ENCODE assay signal across 26 mouse cellular contexts in the genomic region with DNA sequence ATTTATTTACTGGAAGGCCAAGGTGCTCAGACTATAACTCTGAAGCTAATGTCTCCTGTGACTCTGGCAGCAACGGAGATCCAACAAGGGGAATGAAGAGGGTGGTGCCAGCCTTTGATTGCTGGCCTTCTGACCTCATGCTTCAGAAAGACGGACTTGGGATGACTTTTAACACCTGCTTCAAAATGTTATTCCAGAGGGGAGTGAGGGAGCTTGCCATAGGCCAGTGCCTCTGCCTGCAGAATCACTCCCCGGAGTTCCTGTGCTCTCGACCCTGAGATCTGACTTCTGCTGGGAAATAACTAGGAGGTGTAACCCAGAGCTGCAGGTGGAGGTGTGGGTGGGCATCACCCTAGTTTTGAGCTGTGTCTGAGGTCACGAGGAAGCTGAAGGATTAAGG.
DNase-seq lines count a peak whose midpoint lies in the region; ATAC-seq and TF ChIP-seq lines count a peak whose summit lies in the region.
"Had no signal": no experiment of that assay in that cellular context is flagged by ENCODE, and none has a peak within 500 bp of the region (broad histone marks: within the 10 kb centered on the region; RNA-seq: fewer than 3 reads in every experiment).

No protein-coding gene starts in this region.

- peak; percentile 87 for ATAC-seq in kidney, embryonic 14.5 days (ENCODE audit: low FRiP score, low TSS enrichment)
- peak; percentile 78 for ATAC-seq in kidney, postnatal 0 days (replicated peaks; ENCODE audit: low FRiP score, low read depth)
- no peak for ATAC-seq in lung, embryonic 15.5 days (ENCODE audit: borderline replicate concordance, extremely low read depth, low FRiP score, low TSS enrichment)
- no peak for ATAC-seq in stomach, embryonic 16.5 days (ENCODE audit: insufficient read depth, low FRiP score)
- ATAC-seq: forebrain, embryonic 13.5 days; forebrain, embryonic 16.5 days; Patski had no signal

- no peak for DNase-seq in kidney, adult 2 months
- DNase-seq in kidney, postnatal 0 days (ENCODE audit: low spot score) = peak; percentile 75
- DNase-seq in kidney, postnatal 36 days = no peak
- no peak for DNase-seq in lung, postnatal 36 days
- DNase-seq: adrenal gland, postnatal 10 days; adrenal gland, postnatal 36 days; B cell, adult 2 months; cerebellum, adult 18-20 months; cerebellum, adult 9-10 months; cerebellum, postnatal 14 days; gastrocnemius, postnatal 10 days; gastrocnemius, postnatal 36 days; heart, adult 2 months; heart, postnatal 14 days; heart, postnatal 4 days had no signal

- no peak for TF ChIP-seq POLR2A in kidney, adult 2 months (IDR thresholded peaks at IDR 0.05; ENCODE audit: low read depth, low read length)

- H3K36me3 ChIP-seq in kidney, embryonic 14.5 days (ENCODE audit: control insufficient read depth, insufficient read depth, low read length) = no peaks in the 10 kb centered on the region
- no peaks in the 10 kb centered on the region for H3K36me3 ChIP-seq in kidney, adult 2 months (ENCODE audit: control insufficient read depth, insufficient read depth, low read length)
- H3K36me3 ChIP-seq in kidney, postnatal 0 days (ENCODE audit: insufficient read depth, low read length) = no peaks in the 10 kb centered on the region
- H3K36me3 ChIP-seq in lung, embryonic 15.5 days = no peaks in the 10 kb centered on the region
- no peaks in the 10 kb centered on the region for H3K36me3 ChIP-seq in stomach, embryonic 16.5 days (ENCODE audit: control insufficient read depth, insufficient read depth, low read length)
- H3K36me3 ChIP-seq: forebrain, embryonic 10.5 days; G1E; heart, embryonic 10.5 days; heart, embryonic 13.5 days; hindbrain, embryonic 12.5 days had no signal

- WGBS in kidney, embryonic 14.5 days = 11% methylated on average over 5 of the region's 5 CpGs
- 38% methylated on average over 5 of the region's 5 CpGs for WGBS in kidney, adult 2 months
- WGBS in kidney, postnatal 0 days = 16% methylated on average over 5 of the region's 5 CpGs
- WGBS in lung, embryonic 15.5 days = 28% methylated on average over 5 of the region's 5 CpGs
- 31% methylated on average over 5 of the region's 5 CpGs for WGBS in stomach, embryonic 16.5 days

- H3K4me2 ChIP-seq in kidney, embryonic 14.5 days (replicated peaks; ENCODE audit: low read depth, low read length) = no peak overlapping the region
- no peak overlapping the region for H3K4me2 ChIP-seq in kidney, postnatal 0 days (ENCODE audit: low read length)
- H3K4me2 ChIP-seq in lung, embryonic 15.5 days = no peak overlapping the region
- H3K4me2 ChIP-seq in stomach, embryonic 16.5 days (ENCODE audit: low read depth, low read length) = no peak overlapping the region
- H3K4me2 ChIP-seq: forebrain, embryonic 13.5 days; heart, embryonic 13.5 days; hindbrain, embryonic 12.5 days had no signal

- TF ChIP-seq CTCF in kidney, adult 2 months (conservative IDR thresholded peaks at IDR 0.05; ENCODE audit: insufficient read depth, insufficient read length, low read depth, low read length) = no peak
- no peak for TF ChIP-seq CTCF in kidney, postnatal 0 days (IDR thresholded peaks at IDR 0.05; ENCODE audit: low read depth)

- no peak overlapping the region for H3K27ac ChIP-seq in kidney, embryonic 14.5 days (ENCODE audit: low read depth, low read length)
- no peak overlapping the region for H3K27ac ChIP-seq in kidney, adult 2 months (ENCODE audit: insufficient read depth, low read depth, low read length)
- no peak overlapping the region for H3K27ac ChIP-seq in kidney, postnatal 0 days
- 0 out of 2 replicates have a peak overlapping the region, but pooled peaks have one; percentile 16 for H3K27ac ChIP-seq in lung, embryonic 15.5 days
- peak overlapping the region; percentile 4; the same call in 1 of the 2 replicates for H3K27ac ChIP-seq in stomach, embryonic 16.5 days (ENCODE audit: low read length)
- H3K27ac ChIP-seq: forebrain, embryonic 10.5 days; forebrain, embryonic 13.5 days; heart, adult 2 months; heart, embryonic 10.5 days; heart, embryonic 13.5 days; hindbrain, embryonic 12.5 days had no signal

- H3K27me3 ChIP-seq in kidney, embryonic 14.5 days (ENCODE audit: control insufficient read depth, insufficient read depth, low read length) = no peaks in the 10 kb centered on the region
- no peaks in the 10 kb centered on the region for H3K27me3 ChIP-seq in kidney, adult 2 months (replicated peaks; ENCODE audit: control insufficient read depth, insufficient read depth, low read length)
- no peaks in the 10 kb centered on the region for H3K27me3 ChIP-seq in kidney, postnatal 0 days (ENCODE audit: insufficient read depth, low read length)
- no peaks in the 10 kb centered on the region for H3K27me3 ChIP-seq in lung, embryonic 15.5 days
- no peaks in the 10 kb centered on the region; the same call in 1 of the 2 replicates for H3K27me3 ChIP-seq in stomach, embryonic 16.5 days (ENCODE audit: control insufficient read depth, insufficient read depth, low read length)
- H3K27me3 ChIP-seq: forebrain, embryonic 13.5 days; heart, embryonic 13.5 days; hindbrain, embryonic 12.5 days; Patski had no signal

- peaks cover 4% of the 10 kb centered on the region; the same call in 1 of the 2 replicates for H3K4me1 ChIP-seq in kidney, embryonic 14.5 days (ENCODE audit: control insufficient read depth, insufficient read depth, low read length)
- no peaks in the 10 kb centered on the region for H3K4me1 ChIP-seq in kidney, adult 2 months (ENCODE audit: control insufficient read depth, insufficient read depth, low read length)
- H3K4me1 ChIP-seq in kidney, postnatal 0 days (replicated peaks; ENCODE audit: insufficient read depth, low read length) = no peaks in the 10 kb centered on the region
- 0 out of 2 replicates have a peak, but pooled peaks cover 12% of the 10 kb centered on the region for H3K4me1 ChIP-seq in lung, embryonic 15.5 days
- no peaks in the 10 kb centered on the region for H3K4me1 ChIP-seq in stomach, embryonic 16.5 days (ENCODE audit: control insufficient read depth, insufficient read depth, low read length)

- no peaks in the 10 kb centered on the region for H3K9me3 ChIP-seq in kidney, embryonic 14.5 days (ENCODE audit: control insufficient read depth, low read length)
- no peaks in the 10 kb centered on the region for H3K9me3 ChIP-seq in kidney, postnatal 0 days (replicated peaks; ENCODE audit: low read length)
- no peaks in the 10 kb centered on the region for H3K9me3 ChIP-seq in lung, embryonic 15.5 days
- no peaks in the 10 kb centered on the region for H3K9me3 ChIP-seq in stomach, embryonic 16.5 days (replicated peaks; ENCODE audit: control insufficient read depth, low read length)
- H3K9me3 ChIP-seq: forebrain, embryonic 13.5 days; heart, embryonic 10.5 days; hindbrain, embryonic 12.5 days had no signal

- no peak overlapping the region for H3K9ac ChIP-seq in kidney, embryonic 14.5 days (ENCODE audit: low read depth, low read length)
- H3K9ac ChIP-seq in kidney, postnatal 0 days (ENCODE audit: low read depth, low read length) = no peak overlapping the region
- no peak overlapping the region for H3K9ac ChIP-seq in lung, embryonic 15.5 days
- no peak overlapping the region for H3K9ac ChIP-seq in stomach, embryonic 16.5 days (ENCODE audit: low read length)
- H3K9ac ChIP-seq: forebrain, embryonic 13.5 days; heart, embryonic 13.5 days; hindbrain, embryonic 12.5 days had no signal

- H3K4me3 ChIP-seq in kidney, embryonic 14.5 days (ENCODE audit: low read length) = no peak overlapping the region
- H3K4me3 ChIP-seq in kidney, adult 2 months (ENCODE audit: insufficient read depth, low read depth, low read length) = no peak overlapping the region
- no peak overlapping the region for H3K4me3 ChIP-seq in kidney, postnatal 0 days (replicated peaks; ENCODE audit: low read depth, low read length)
- H3K4me3 ChIP-seq in lung, embryonic 15.5 days = no peak overlapping the region
- H3K4me3 ChIP-seq in stomach, embryonic 16.5 days (replicated peaks; ENCODE audit: low read length) = no peak overlapping the region
- H3K4me3 ChIP-seq: forebrain, embryonic 10.5 days; forebrain, embryonic 13.5 days; heart, adult 2 months; heart, embryonic 10.5 days; heart, embryonic 13.5 days; hindbrain, embryonic 12.5 days had no signal

Comparison
In these comparisons a context has a peak if more than half of its experiments do, and no peak if none do; other contexts are left out.
1. ATAC-seq: peak in kidney, embryonic 14.5 days (single experiment) and kidney, postnatal 0 days (single experiment); none in lung, embryonic 15.5 days (single experiment) and stomach, embryonic 16.5 days (single experiment).
2. H3K27ac ChIP-seq: peak in lung, embryonic 15.5 days (single experiment) and stomach, embryonic 16.5 days (single experiment); none in kidney, embryonic 14.5 days (single experiment), kidney, adult 2 months (single experiment) and kidney, postnatal 0 days (single experiment).